Mouse (Mus musculus) liver, postnatal 0 days (tissue): ENCODE measurements around the gene Lmx1a. TPM values are rescaled to one million over a fixed set of nuclear protein-coding genes. Genes with fewer than 3 reads are reported as not detected.

Source experiments
- ATAC-seq: fragments of 200-750 bp; cut with Nextera tagmentation; 2 replicates; pipeline ENCODE4 v1.8.0; 2017; ENCODE audit warnings: mild to moderate bottlenecking, moderate library complexity
- DNase-seq: peaks from one replicate; pipeline ENCODE4 v3.0.0-alpha.2; 2016
- H3K27ac ChIP-seq: fragments of 300-500 bp; sonication (generic); 2 replicates; pipeline ENCODE4 v1.5.1; 2014; ENCODE audit warnings: antibody characterized with exemption, moderate library complexity, mild to moderate bottlenecking, low read depth
- H3K27me3 ChIP-seq: fragments of 300-500 bp; sonication (generic); 2 replicates; pipeline ENCODE4 v1.6.1; 2014; ENCODE audit warnings: low read length, control low read depth, mixed read lengths; ENCODE audit not compliant: insufficient read depth
- H3K36me3 ChIP-seq: fragments of 300-500 bp; sonication (generic); replicated peaks from 2 replicates; pipeline ENCODE4 v1.6.1; 2014; ENCODE audit warnings: mild to moderate bottlenecking, control low read depth, low read length, moderate library complexity, mixed read lengths; ENCODE audit not compliant: insufficient read depth
- H3K4me1 ChIP-seq: fragments of 300-500 bp; sonication (generic); 2 replicates; pipeline ENCODE4 v1.6.1; 2014; ENCODE audit warnings: antibody characterized with exemption, mild to moderate bottlenecking, control low read depth; ENCODE audit not compliant: insufficient read depth
- H3K4me2 ChIP-seq: fragments of 300-500 bp; sonication (generic); 2 replicates; pipeline ENCODE4 v1.6.1; 2014; ENCODE audit warnings: low read depth, mild to moderate bottlenecking, low read length, moderate library complexity, mixed read lengths
- H3K4me3 ChIP-seq: fragments of 300-500 bp; sonication (generic); 2 replicates; pipeline ENCODE4 v1.5.1; 2014; ENCODE audit warnings: low read depth, low read length
- H3K9ac ChIP-seq: fragments of 300-500 bp; sonication (generic); replicated peaks from 2 replicates; pipeline ENCODE4 v1.6.1; 2014; ENCODE audit warnings: mild to moderate bottlenecking, moderate library complexity
- H3K9me3 ChIP-seq: fragments of 300-500 bp; sonication (generic); 2 replicates; pipeline ENCODE4 v1.6.1; 2016; ENCODE audit warnings: mild to moderate bottlenecking, control low read depth, low read length, mixed read lengths
- CTCF ChIP-seq: sonication (generic); IDR thresholded peaks from 2 replicates; pipeline ENCODE4 v1.5.1; 2016; ENCODE audit warnings: antibody characterized with exemption, low read depth
- EP300 ChIP-seq: IDR thresholded peaks from 2 replicates; pipeline ENCODE4 v1.6.1; 2016; ENCODE audit warnings: antibody characterized with exemption, low read depth, mild to moderate bottlenecking
- WGBS: fragments of 180-500 bp; shearing (Covaris S2); extraction: QIAGEN DNeasy Blood & Tissue Kit; methylation state at CpG from one replicate; pipeline ENCODE4 v1.1.7; 2014; ENCODE audit not compliant: insufficient replicate concordance; 5-methylcytosine and 5-hydroxymethylcytosine counted together
- polyA plus RNA-seq: library from polyadenylated mRNA; unstranded; fragments of >200 nt; fragmentation: Nextera tagmentation; extraction: Ambion mirVana; gene quantifications from 2 replicates; pipeline ENCODE4 v1.2.1, GENCODE M21; 2015

The Lmx1a gene
- polyA plus RNA-seq, 1 experiment from 2014 or later = not detected

GRCm38 (mm10) chr1:167752661-167753060 is 63.6 kb downstream of the Lmx1a start:
- WGBS = 68% methylated on average over 5 of the region's 5 CpGs
- H3K4me2 ChIP-seq = no peak overlapping the region

GRCm38 (mm10) chr1:167754085-167754484 is 65.0 kb downstream of the Lmx1a start:
- H3K27me3 ChIP-seq = no peaks in the 10 kb centered on the region
- no peaks in the 10 kb centered on the region for H3K9me3 ChIP-seq
- ATAC-seq = no peak
- H3K27ac ChIP-seq = no peak overlapping the region
- TF ChIP-seq CTCF = no peak
- TF ChIP-seq EP300 = no peak
- H3K4me3 ChIP-seq = no peak overlapping the region
- no peaks in the 10 kb centered on the region for H3K4me1 ChIP-seq
- H3K9ac ChIP-seq = no peak overlapping the region
- 65% methylated on average over 4 of the region's 4 CpGs for WGBS
- H3K4me2 ChIP-seq = no peak overlapping the region
- DNase-seq = no peak
- no peaks in the 10 kb centered on the region for H3K36me3 ChIP-seq

More at GRCm38 (mm10) chr1:167752661-167753060, 63.6 kb downstream of the Lmx1a start:
- Histone ChIP-seq H3K9ac (no peak overlapping the region), H3K27ac (no peak overlapping the region), H3K27me3 (no peaks in the 10 kb centered on the region), H3K4me3 (no peak overlapping the region), H3K4me1 (no peaks in the 10 kb centered on the region), H3K9me3 (no peaks in the 10 kb centered on the region), H3K36me3 (no peaks in the 10 kb centered on the region)
- DNase-seq = no peak
- no peak for ATAC-seq
- no peak for TF ChIP-seq CTCF
- no peak for TF ChIP-seq EP300

- H3K4me3 ChIP-seq = no peak overlapping the region
- TF ChIP-seq CTCF (no peak), EP300 (no peak)
- no peak overlapping the region for H3K9ac ChIP-seq
- H3K27me3 ChIP-seq = no peaks in the 10 kb centered on the region
- DNase-seq = no peak
- 32% methylated on average over 14 of the region's 14 CpGs for WGBS
- no peaks in the 10 kb centered on the region for H3K36me3 ChIP-seq
- no peak overlapping the region for H3K27ac ChIP-seq
- no peaks in the 10 kb centered on the region for H3K9me3 ChIP-seq
- no peaks in the 10 kb centered on the region for H3K4me1 ChIP-seq
- no peak for ATAC-seq
- H3K4me2 ChIP-seq = no peak overlapping the region
Measured at GRCm38 (mm10) chr1:167754636-167755522, 65.8 kb downstream of the Lmx1a start.

DNA sequence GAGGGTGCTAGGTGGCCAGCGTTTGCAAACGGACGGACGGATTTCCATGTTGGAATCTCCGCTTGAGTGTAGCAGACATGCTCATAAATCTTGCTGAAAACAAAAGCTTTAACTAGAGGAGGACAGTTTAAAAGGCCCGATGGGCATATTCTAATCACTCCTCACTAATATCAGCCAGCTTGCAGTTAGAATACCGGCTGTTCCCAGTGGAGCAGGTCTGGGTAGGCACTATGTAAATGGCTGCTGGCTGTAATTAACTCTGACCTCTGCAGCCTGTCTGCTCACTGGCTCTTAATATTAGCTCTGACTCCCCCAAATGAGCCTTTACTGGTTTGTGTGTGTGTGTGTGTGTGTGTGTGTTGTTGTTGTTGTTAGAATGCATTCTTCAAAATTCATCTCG is 69.2 kb downstream of the Lmx1a start:
- ATAC-seq (no peak), DNase-seq (no peak)
- TF ChIP-seq CTCF = no peak
- no peak for TF ChIP-seq EP300
- Histone ChIP-seq H3K36me3 (no peaks in the 10 kb centered on the region), H3K27me3 (no peaks in the 10 kb centered on the region), H3K4me2 (no peak overlapping the region), H3K27ac (no peak overlapping the region), H3K9ac (no peak overlapping the region), H3K4me3 (no peak overlapping the region), H3K4me1 (peaks cover 4% of the 10 kb centered on the region), H3K9me3 (no peaks in the 10 kb centered on the region)
- 73% methylated on average over 8 of the region's 8 CpGs for WGBS

DNA sequence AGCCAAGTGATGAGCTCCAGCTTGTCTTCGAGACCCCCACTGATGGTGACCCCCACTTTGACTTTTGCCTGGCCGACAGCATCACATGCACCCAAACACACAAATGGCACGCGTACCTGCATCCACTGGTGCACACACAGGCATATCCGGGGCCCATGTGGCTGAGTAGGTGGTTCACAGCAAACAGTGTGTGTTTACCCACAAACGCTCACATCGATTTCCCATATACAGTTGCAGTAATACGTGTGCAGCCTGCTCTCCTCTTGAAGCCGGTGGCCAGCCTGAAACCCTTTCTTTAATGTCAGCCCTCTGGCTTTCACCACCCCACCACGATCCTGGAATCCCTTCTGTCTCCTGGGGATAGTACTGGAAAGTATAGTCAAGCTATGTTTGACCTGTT is 71.3 kb downstream of the Lmx1a start:
- no peak overlapping the region for H3K9ac ChIP-seq
- peaks cover 4% of the 10 kb centered on the region for H3K4me1 ChIP-seq
- ATAC-seq (peak; percentile 84), DNase-seq (peak; percentile 21)
- no peak overlapping the region for H3K4me3 ChIP-seq
- TF ChIP-seq CTCF (no peak), EP300 (no peak)
- H3K4me2 ChIP-seq = no peak overlapping the region
- H3K27me3 ChIP-seq = no peaks in the 10 kb centered on the region
- H3K36me3 ChIP-seq = no peaks in the 10 kb centered on the region
- WGBS = 52% methylated on average over 10 of the region's 10 CpGs
- H3K27ac ChIP-seq = no peak overlapping the region
- H3K9me3 ChIP-seq = no peaks in the 10 kb centered on the region

DNA sequence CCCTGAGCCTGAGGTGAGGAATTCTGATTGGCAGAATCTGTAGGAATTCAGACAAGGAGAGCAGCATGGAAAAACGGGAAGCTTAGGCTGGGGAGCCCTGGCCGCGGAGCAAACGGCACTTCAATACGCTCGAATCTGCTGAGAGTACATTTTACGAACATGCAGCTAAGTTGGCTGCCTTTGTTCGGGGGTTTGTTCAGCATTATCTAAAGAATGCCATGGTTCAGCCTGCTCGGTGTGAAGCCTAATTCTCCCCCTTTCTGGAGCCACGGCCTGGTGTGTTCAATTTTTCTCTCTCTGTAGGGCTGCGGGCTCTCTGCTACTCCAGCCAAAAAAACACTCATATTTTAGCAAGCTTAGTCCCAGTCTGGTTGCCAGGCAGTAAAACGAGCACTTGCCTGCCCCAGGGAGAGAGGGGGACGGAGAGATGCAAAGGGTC is 72.8 kb downstream of the Lmx1a start:
- no peaks in the 10 kb centered on the region for H3K27me3 ChIP-seq
- peaks cover 7% of the 10 kb centered on the region for H3K4me1 ChIP-seq
- H3K9ac ChIP-seq = no peak overlapping the region
- no peak for DNase-seq
- TF ChIP-seq EP300 (no peak), CTCF (no peak)
- no peaks in the 10 kb centered on the region for H3K9me3 ChIP-seq
- H3K4me3 ChIP-seq = no peak overlapping the region
- H3K4me2 ChIP-seq = no peak overlapping the region
- no peak overlapping the region for H3K27ac ChIP-seq
- no peak for ATAC-seq
- no peaks in the 10 kb centered on the region for H3K36me3 ChIP-seq
- WGBS = 34% methylated on average over 13 of the region's 13 CpGs
